Mouse (Mus musculus): Measurements from ENCODE around the gene Krt222.

- no peak for TF ChIP-seq CTCF (IDR thresholded peaks at IDR 0.05; ENCODE audit: low read depth, low read length)
- TF ChIP-seq POLR2A (IDR thresholded peaks at IDR 0.05; ENCODE audit: borderline replicate concordance, low read depth, low read length): no peak
Observed at GRCm38 (mm10) chr11:99208105-99208669, 35.7 kb downstream of the Krt222 start.
